Mouse (Mus musculus): ENCODE measurements around the gene Ccdc87. TPM values are rescaled to one million over a fixed set of nuclear protein-coding genes. Genes with fewer than 3 reads are reported as not detected.
"Not testable (repeated sequence)": the region's sequence is repeated elsewhere in the genome, so short reads cannot be mapped to it uniquely, and the experiment has no call there.

The Ccdc87 gene
- polyA plus RNA-seq, 1 experiment from 2014 or later: 0.05 TPM

DNA sequence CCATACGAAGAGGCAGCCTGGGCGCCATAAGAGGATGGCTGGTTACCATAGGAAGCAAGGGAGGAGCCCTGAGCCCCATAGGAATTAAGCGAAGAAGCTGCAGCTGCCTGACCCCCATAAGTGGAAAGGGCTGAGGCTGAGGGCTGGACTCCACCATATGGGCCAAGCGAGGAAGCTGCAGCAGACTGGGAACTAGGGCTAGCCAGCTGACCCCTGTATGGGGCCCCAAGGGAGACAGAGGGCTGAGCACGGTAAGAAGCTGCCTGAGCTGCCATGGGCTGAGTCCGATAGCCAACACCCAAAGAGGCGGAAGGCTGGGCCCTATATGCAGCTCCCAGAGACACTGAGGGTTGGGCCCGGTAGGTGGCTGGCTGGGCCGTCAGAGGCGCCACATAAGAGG, 35.9 kb upstream of the Ccdc87 start:
- TF ChIP-seq CTCF (IDR thresholded peaks at IDR 0.05; ENCODE audit: low read depth): no peak
- Histone ChIP-seq H3K4me1 (ENCODE audit: insufficient read depth) (peaks cover 4% of the 10 kb centered on the region), H3K36me3 (ENCODE audit: insufficient read depth) (peaks cover 56% of the 10 kb centered on the region), H3K9me3 (ENCODE audit: low read depth, low read length) (no peaks in the 10 kb centered on the region), H3K4me3 (ENCODE audit: low read depth, low read length) (no peak overlapping the region), H3K4me2 (no peak overlapping the region), H3K27me3 (ENCODE audit: insufficient read depth, low read length) (no peaks in the 10 kb centered on the region), H3K9ac (no peak overlapping the region), H3K27ac (ENCODE audit: low read depth) (no peak overlapping the region)
- ATAC-seq (ENCODE audit: insufficient read depth) (no peak), DNase-seq (no peak)
- WGBS: 84% methylated on average over 10 of the region's 10 CpGs

DNA sequence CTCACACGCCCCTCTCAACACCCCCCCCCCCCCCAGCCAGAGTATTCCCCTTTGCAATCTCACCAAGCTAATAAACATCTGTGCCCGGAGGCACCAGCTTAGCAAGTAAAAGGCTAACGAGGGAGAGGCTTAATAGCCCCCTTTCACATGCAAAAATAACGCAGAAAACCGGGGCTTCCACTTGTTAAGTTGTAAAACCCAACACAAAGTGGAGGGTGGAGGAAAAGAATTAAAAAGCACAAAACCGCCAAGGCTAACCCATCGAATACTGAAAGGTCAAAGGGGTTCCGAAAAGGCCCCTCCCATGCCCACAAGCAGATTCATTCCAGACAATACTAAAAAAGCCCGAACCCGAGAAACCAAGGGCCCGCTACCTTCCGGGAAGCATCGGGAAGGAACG, 28.9 kb upstream of the Ccdc87 start:
- DNase-seq (no peak), ATAC-seq (ENCODE audit: insufficient read depth) (no peak)
- Histone ChIP-seq H3K27me3 (ENCODE audit: insufficient read depth, low read length) (no peaks in the 10 kb centered on the region), H3K4me3 (ENCODE audit: low read depth, low read length) (peak overlapping the region; percentile 89), H3K4me2 (peak overlapping the region; percentile 97), H3K4me1 (ENCODE audit: insufficient read depth) (peaks cover 15% of the 10 kb centered on the region; the same call in 1 of the 2 replicates), H3K36me3 (ENCODE audit: insufficient read depth) (no peaks in the 10 kb centered on the region), H3K27ac (ENCODE audit: low read depth) (no peak overlapping the region; the same call in 1 of the 2 replicates), H3K9me3 (ENCODE audit: low read depth, low read length) (no peaks in the 10 kb centered on the region), H3K9ac (peak overlapping the region; percentile 69)
- no peak for TF ChIP-seq CTCF (IDR thresholded peaks at IDR 0.05; ENCODE audit: low read depth)
- WGBS: 1% methylated on average over 14 of the region's 14 CpGs

- TF ChIP-seq CTCF (IDR thresholded peaks at IDR 0.05; ENCODE audit: low read depth): no peak
- Histone ChIP-seq H3K9me3 (ENCODE audit: low read depth, low read length) (no peaks in the 10 kb centered on the region), H3K27me3 (ENCODE audit: insufficient read depth, low read length) (no peaks in the 10 kb centered on the region), H3K4me3 (ENCODE audit: low read depth, low read length) (peak overlapping the region; percentile 89), H3K36me3 (ENCODE audit: insufficient read depth) (no peaks in the 10 kb centered on the region), H3K27ac (ENCODE audit: low read depth) (peak overlapping the region; percentile 97), H3K4me2 (peak overlapping the region; percentile 97), H3K9ac (peak overlapping the region; percentile 69), H3K4me1 (ENCODE audit: insufficient read depth) (peaks cover 15% of the 10 kb centered on the region; the same call in 1 of the 2 replicates)
- ATAC-seq (ENCODE audit: insufficient read depth) (no peak), DNase-seq (no peak)
- under 1% methylated on average over 17 of the region's 17 CpGs for WGBS
Measured at GRCm38 (mm10) chr19:4810746-4811062, 28.5 kb upstream of the Ccdc87 start.

DNA sequence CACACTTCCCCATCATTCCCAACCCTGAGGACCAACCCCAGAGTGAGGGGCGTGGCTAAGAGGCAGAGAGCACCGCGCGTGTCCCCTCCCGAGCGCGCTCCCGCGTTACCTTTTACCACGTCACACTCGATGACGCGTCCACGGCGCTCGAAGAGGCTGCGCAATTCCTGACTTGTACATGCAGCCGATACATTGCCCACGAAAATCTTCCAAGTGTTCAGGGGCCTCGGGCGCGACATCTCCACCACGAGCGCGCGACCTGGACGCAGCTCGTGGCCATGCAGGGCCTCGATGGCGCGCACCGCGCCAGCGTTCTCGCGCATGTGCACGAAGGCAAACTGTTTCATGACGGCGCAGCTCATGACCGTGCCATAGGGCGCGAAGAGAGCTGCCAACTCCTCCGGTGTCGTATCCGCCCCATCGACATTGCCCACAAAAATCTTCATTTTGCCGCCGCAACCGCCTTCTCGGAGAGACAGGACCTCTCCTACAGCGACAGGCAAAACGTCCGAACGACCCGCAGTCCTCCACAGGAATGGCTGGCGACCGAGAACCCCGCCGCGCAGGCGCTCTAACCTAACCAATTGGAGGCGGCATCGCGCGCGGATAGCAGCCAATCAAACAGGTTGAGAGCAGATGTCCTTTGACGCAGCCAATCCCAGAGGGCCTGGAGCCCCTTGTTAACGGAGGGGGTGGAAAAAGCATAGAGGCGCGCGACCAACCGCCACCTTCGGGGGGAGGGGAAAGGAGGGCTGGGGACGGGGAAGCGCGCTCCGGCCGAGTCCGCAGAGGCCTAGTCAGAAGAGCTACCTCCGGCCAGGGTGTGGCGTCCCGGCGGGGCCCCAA, 27.9 kb upstream of the Ccdc87 start, which contains the start of the genes Gm21992 and Rbm14:
Gene Gm21992 (minus strand): TSS at position 550 of the 846 bp plus-strand sequence.
Gene Rbm14 (minus strand): TSS at position 572 of the 846 bp plus-strand sequence.
- under 1% methylated on average over 83 of the region's 83 CpGs for WGBS
- peak within 1 kb of the TSS; percentile 89 for H3K4me3 ChIP-seq (ENCODE audit: low read depth, low read length)
- no peak for TF ChIP-seq CTCF (IDR thresholded peaks at IDR 0.05; ENCODE audit: low read depth)
- H3K4me2 ChIP-seq: peak within 1 kb of the TSS; percentile 97
- H3K9me3 ChIP-seq (ENCODE audit: low read depth, low read length): no peaks in the 10 kb centered on the region
- peaks cover 15% of the 10 kb centered on the region; the same call in 1 of the 2 replicates for H3K4me1 ChIP-seq (ENCODE audit: insufficient read depth)
- no peaks in the 10 kb centered on the region for H3K27me3 ChIP-seq (ENCODE audit: insufficient read depth, low read length)
- H3K36me3 ChIP-seq (ENCODE audit: insufficient read depth): no peaks in the 10 kb centered on the region
- peak within 1 kb of the TSS; percentile 97 for H3K27ac ChIP-seq (ENCODE audit: low read depth)
- peak within 1 kb of the TSS; percentile 69 for H3K9ac ChIP-seq
- ATAC-seq (ENCODE audit: insufficient read depth): peak; percentile 99
- DNase-seq: peak; percentile 99

GRCm38 (mm10) chr19:4811909-4812242, 27.3 kb upstream of the Ccdc87 start:
- H3K9me3 ChIP-seq (ENCODE audit: low read depth, low read length): no peaks in the 10 kb centered on the region
- H3K36me3 ChIP-seq (ENCODE audit: insufficient read depth): no peaks in the 10 kb centered on the region
- 2% methylated on average over 12 of the region's 12 CpGs for WGBS
- H3K9ac ChIP-seq: peak overlapping the region; percentile 69
- no peaks in the 10 kb centered on the region for H3K27me3 ChIP-seq (ENCODE audit: insufficient read depth, low read length)
- peak overlapping the region; percentile 87 for H3K27ac ChIP-seq (ENCODE audit: low read depth)
- peaks cover 15% of the 10 kb centered on the region; the same call in 1 of the 2 replicates for H3K4me1 ChIP-seq (ENCODE audit: insufficient read depth)
- TF ChIP-seq CTCF (IDR thresholded peaks at IDR 0.05; ENCODE audit: low read depth): no peak
- DNase-seq (no peak), ATAC-seq (ENCODE audit: insufficient read depth) (peak; percentile 44)
- peak overlapping the region; percentile 60 for H3K4me2 ChIP-seq
- H3K4me3 ChIP-seq (ENCODE audit: low read depth, low read length): peak overlapping the region; percentile 89

DNA sequence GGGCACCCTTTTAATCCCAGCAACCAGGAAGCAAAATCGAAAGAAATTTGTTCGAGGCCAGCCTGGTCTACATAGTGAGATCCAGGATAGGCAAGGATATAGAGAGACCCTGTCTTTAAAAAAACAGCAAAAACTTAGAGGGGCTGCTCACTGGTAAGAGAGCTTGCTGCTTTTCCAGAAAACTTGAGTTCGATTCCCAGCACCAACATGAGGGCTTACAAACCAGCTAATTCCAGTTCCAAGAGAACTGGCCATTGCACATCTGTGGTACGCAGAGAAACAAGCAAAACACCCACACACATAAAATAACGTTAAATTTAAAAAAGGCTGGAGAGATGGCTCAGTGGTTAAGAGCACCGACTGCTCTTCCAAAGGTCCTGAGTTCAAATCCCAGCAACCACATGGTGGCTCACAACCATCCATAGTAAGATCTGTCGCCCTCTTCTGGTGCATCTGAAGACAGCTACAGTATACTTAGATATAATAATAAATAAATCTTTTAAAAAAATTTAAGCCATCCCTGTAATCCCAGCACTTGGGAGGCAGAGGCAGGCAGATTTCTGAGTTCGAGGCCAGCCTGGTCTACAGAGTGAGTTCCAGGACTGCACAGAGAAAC, 26.7 kb upstream of the Ccdc87 start:
- H3K27ac ChIP-seq (ENCODE audit: low read depth): peak overlapping the region; percentile 87
- DNase-seq: peak; percentile 39

DNA sequence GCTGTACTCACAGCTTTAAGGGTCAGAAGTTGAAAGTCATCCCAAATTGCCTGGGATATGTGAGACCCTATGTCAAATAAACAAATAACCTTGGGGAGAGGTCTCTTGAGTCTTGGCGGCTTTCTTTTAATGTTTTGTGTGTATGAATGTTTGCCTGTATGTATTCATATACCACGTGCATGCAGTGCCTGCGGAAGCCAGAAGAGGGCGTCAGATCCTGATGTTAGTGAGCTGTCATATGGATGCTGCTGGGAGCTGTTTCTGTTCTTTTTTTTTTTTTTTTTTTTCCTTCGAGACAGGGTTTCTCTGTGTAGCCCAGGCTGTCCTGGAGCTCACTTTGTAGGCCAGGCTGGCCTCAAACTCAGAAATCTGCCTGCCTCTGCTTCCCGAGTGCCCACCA, 26.2 kb upstream of the Ccdc87 start:
- Histone ChIP-seq H3K27ac (ENCODE audit: low read depth) (no peak overlapping the region), H3K36me3 (ENCODE audit: insufficient read depth) (no peaks in the 10 kb centered on the region), H3K4me3 (ENCODE audit: low read depth, low read length) (no peak overlapping the region), H3K27me3 (ENCODE audit: insufficient read depth, low read length) (no peaks in the 10 kb centered on the region), H3K9ac (no peak overlapping the region), H3K4me2 (no peak overlapping the region), H3K4me1 (ENCODE audit: insufficient read depth) (peaks cover 14% of the 10 kb centered on the region; the same call in 1 of the 2 replicates), H3K9me3 (ENCODE audit: low read depth, low read length) (no peaks in the 10 kb centered on the region)
- peak; percentile 53 for DNase-seq
- 75% methylated on average over 6 of the region's 6 CpGs for WGBS
- peak; percentile 37; the same call in 1 of the 2 replicates for TF ChIP-seq CTCF (IDR thresholded peaks at IDR 0.05; ENCODE audit: low read depth)
- no peak for ATAC-seq (ENCODE audit: insufficient read depth)

More for the DNA sequence above, 26.7 kb upstream of the Ccdc87 start:
- Histone ChIP-seq H3K4me3 (ENCODE audit: low read depth, low read length) (peak overlapping the region; percentile 89), H3K4me2 (peak overlapping the region; percentile 60), H3K4me1 (ENCODE audit: insufficient read depth) (peaks cover 15% of the 10 kb centered on the region; the same call in 1 of the 2 replicates), H3K9ac (peak overlapping the region; percentile 69)
- not testable (repeated sequence) for H3K27me3 ChIP-seq (ENCODE audit: insufficient read depth, low read length); ATAC-seq (ENCODE audit: insufficient read depth); H3K36me3 ChIP-seq (ENCODE audit: insufficient read depth); H3K9me3 ChIP-seq (ENCODE audit: low read depth, low read length)
- 0 out of 2 replicates have a peak, but pooled peaks have one; percentile 10 for TF ChIP-seq CTCF (IDR thresholded peaks at IDR 0.05; ENCODE audit: low read depth)
- 76% methylated on average over 8 of the region's 8 CpGs for WGBS
